Mouse (Mus musculus) monocyte, adult 5-6 weeks (primary cell): ENCODE results near the gene Vmn2r9. TPM values are rescaled to one million over a fixed set of nuclear protein-coding genes. Genes with fewer than 3 reads are reported as not detected.
"Not testable (repeated sequence)": the region's sequence is repeated elsewhere in the genome, so short reads cannot be mapped to it uniquely, and the experiment has no call there.

Experiments used
- ATAC-seq: fragments of 153-309, 156-312 bp; replicated peaks from 2 replicates; pipeline ENCODE4 v1.8.0; 2017; ENCODE audit warnings: mild to moderate bottlenecking; ENCODE audit not compliant: low TSS enrichment, insufficient number of reproducible peaks, severe bottlenecking, poor library complexity, low FRiP score
- total RNA-seq: library from RNA; stranded (forward); fragments of 200-1000, 200-491, 200-594 nt; gene quantifications from 3 replicates; pipeline ENCODE4 v1.2.3, GENCODE M21; 2017

Vmn2r9 gene
- under 0.01 to 0.19 TPM in 2 of 3 replicates, not detected in the other for total RNA-seq

- ATAC-seq: not testable (repeated sequence)
Observed at GRCm38 (mm10) chr5:108852501-108852900, at the start of gene Vmn2r9. Gene Vmn2r9 (minus strand): TSS chr5:108852601.

- ATAC-seq: not testable (repeated sequence)
Observed at GRCm38 (mm10) chr5:108866746-108867145, 14.3 kb upstream of the Vmn2r9 start.

GRCm38 (mm10) chr5:108849466-108849865 lies 2.9 kb downstream of the Vmn2r9 start:
- ATAC-seq: no peak

GRCm38 (mm10) chr5:108836156-108836555 lies 16.2 kb downstream of the Vmn2r9 start:
- ATAC-seq: no peak

- no peak for ATAC-seq
Observed at GRCm38 (mm10) chr5:108823276-108823675, 29.1 kb downstream of the Vmn2r9 start.

GRCm38 (mm10) chr5:108808750-108809149 lies 43.7 kb downstream of the Vmn2r9 start, which contains the start of gene Vmn2r8:
Gene Vmn2r8 (minus strand): TSS chr5:108808850.
- ATAC-seq: not testable (repeated sequence)

- no peak for ATAC-seq
Observed at GRCm38 (mm10) chr5:108803646-108804045, 48.8 kb downstream of the Vmn2r9 start.

GRCm38 (mm10) chr5:108795263-108795662 lies 57.1 kb downstream of the Vmn2r9 start, which contains the start of gene Tmed11:
Gene Tmed11 (minus strand): TSS chr5:108795363.
- ATAC-seq: not testable (repeated sequence)

GRCm38 (mm10) chr5:108790385-108790784 lies 62.0 kb downstream of the Vmn2r9 start:
- ATAC-seq: not testable (repeated sequence)

Other genes starting within 250 kb of the Vmn2r9 start
- 143 to 191 TPM (median 183 TPM) in 3 replicates for gene Gak, start 222.8 kb downstream of the Vmn2r9 start, total RNA-seq
- 3.9 to 20.9 TPM (median 12.3 TPM) in 3 replicates for gene Tmem175, start 222.8 kb downstream of the Vmn2r9 start, total RNA-seq
- 9.7 to 10.8 TPM (median 10.7 TPM) in 3 replicates for gene Idua, start 192.3 kb downstream of the Vmn2r9 start, total RNA-seq
- 10.8 to 33.6 TPM (median 22.8 TPM) in 3 replicates for gene Dgkq, start 182.9 kb downstream of the Vmn2r9 start, total RNA-seq
- gene Slc26a1, start 177.0 kb downstream of the Vmn2r9 start, total RNA-seq: not detected in 3 replicates
- gene Fgfrl1, start 160.2 kb downstream of the Vmn2r9 start, total RNA-seq: 0.97 to 2.0 TPM (median 1.6 TPM) in 3 replicates
- gene Rnf212, start 77.6 kb downstream of the Vmn2r9 start, total RNA-seq: not detected in 3 replicates
- not detected in 3 replicates for gene Tmed11, start 57.2 kb downstream of the Vmn2r9 start, total RNA-seq
- not detected in 3 replicates for gene Vmn2r8, start 43.8 kb downstream of the Vmn2r9 start, total RNA-seq
- not detected in 3 replicates for gene Vmn2r10, start 153.9 kb upstream of the Vmn2r9 start, total RNA-seq
- not detected in 3 replicates for gene Vmn2r11, start 207.0 kb upstream of the Vmn2r9 start, total RNA-seq
- not detected in 3 replicates for gene Vmn2r12, start 245.3 kb upstream of the Vmn2r9 start, total RNA-seq